Mouse (Mus musculus) ES-Bruce4 (cell line): ENCODE data around the gene Zmat5.

Source experiments
- EP300 ChIP-seq: IDR thresholded peaks from 2 replicates; pipeline ENCODE4 v1.6.1; 2011; ENCODE audit warnings: low read depth, low read length; ENCODE audit not compliant: insufficient read depth
- POLR2A ChIP-seq: IDR thresholded peaks from one replicate; pipeline ENCODE4 v1.8.1; 2011; ENCODE audit warnings: low read length; ENCODE audit not compliant: insufficient read depth

- TF ChIP-seq EP300 (no peak), POLR2A (no peak)
These were observed 42.8 kb downstream of the Zmat5 start for GRCm38 (mm10) chr11:4747285-4747684.
